Mouse (Mus musculus) cerebellum, adult 8-10 months (tissue): Measurements from ENCODE around the gene Eps8.
"Not testable (repeated sequence)": the region's sequence is repeated elsewhere in the genome, so short reads cannot be mapped to it uniquely, and the experiment has no call there.

Experiments used
- DNase-seq: peaks from one replicate; pipeline ENCODE4 v3.0.0; 2022

The Eps8 gene

GRCm38 (mm10) chr6:137469541-137469940 lies 185.1 kb downstream of the Eps8 start:
- DNase-seq = no peak

GRCm38 (mm10) chr6:137467696-137468095 lies 187.0 kb downstream of the Eps8 start:
- DNase-seq = no peak

- DNase-seq = no peak
These were observed 188.4 kb downstream of the Eps8 start for GRCm38 (mm10) chr6:137466256-137466655.

GRCm38 (mm10) chr6:137465253-137465652 lies 189.4 kb downstream of the Eps8 start:
- peak; percentile 88 for DNase-seq

DNA sequence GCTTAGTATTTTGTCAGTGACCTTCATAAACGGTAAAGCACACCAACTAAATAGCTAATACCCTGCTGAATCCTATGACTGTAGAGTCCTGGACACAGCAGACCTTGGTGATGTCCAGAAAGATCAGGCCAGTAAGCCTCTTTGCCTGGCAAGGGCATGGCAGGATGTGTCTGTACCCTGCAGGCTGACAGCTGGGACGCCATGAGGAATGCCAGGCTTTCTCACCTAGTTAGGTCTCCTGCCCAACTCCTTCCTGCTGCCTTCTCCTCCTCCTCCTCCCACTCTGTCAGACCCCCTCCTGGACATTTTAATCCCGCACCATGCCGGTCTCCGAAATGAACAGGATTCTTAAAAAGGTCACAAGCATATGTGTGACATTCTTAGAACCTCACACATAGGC lies 190.9 kb downstream of the Eps8 start:
- no peak for DNase-seq

DNA sequence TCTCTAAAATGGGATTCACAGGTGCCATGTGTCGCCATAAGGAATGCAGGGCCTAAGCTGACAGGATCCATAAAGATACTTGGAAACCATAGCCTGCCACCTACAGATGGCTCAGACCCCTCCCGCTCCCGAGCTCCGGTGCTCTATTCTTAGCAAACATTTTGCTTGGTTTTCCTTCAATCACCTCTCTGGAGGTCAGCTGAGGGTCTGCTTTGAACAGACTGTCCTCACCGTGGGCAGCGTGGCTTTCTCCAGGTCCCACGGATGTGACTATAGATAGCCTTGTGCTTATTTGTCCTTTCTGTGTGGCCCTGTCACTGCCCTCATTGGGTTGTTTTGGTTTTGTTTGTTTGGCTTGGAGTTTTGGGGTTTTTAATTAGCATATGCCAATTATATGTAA lies 196.5 kb downstream of the Eps8 start:
- DNase-seq = no peak

DNA sequence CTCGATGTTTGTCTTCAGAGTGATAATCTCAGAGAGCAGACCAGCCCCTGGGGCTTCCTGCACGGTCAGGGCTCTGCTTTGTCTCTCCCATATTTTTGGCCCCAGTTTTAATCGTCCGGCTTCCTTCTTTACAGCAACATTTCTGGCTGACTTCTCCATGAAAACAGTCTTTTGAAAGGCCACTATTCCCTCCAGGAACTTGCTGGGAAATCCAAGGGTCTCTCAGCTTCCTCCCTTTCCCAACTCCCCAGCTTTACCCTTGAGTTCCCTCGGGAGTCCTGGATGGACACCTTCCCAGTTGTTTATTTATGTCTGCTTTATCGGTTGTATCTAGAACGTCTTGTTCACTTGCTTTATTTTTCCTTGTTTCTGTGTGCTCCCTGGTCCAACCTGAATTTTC lies 197.5 kb downstream of the Eps8 start:
- no peak for DNase-seq

- no peak for DNase-seq
These were observed 198.6 kb downstream of the Eps8 start for GRCm38 (mm10) chr6:137456064-137456463.

DNA sequence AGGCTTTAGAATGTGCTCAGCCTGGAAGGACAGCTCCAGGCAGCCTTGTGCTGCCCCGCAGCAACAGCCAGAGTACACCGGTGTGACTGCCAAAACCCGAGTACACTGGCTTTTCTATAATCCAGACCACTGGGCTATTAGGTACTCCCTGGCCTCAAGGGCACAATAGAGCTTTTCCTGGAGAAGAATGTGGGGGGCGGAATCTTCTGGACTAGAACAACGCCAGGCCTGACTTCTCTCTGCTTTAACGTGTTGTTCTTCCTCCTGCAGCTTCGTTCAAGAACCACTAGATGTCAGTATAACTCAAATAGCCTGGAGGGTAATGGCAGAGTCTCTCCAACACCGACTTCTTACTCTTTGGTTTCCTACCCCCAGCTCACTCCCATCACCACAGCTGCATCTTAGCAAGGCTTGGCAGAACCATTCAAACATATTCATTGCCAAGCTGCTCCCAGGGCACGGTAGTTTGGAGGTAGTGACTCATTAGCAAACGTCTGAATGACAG lies 199.1 kb downstream of the Eps8 start:
- peak; percentile 32 for DNase-seq

GRCm38 (mm10) chr6:137446116-137446515 lies 208.6 kb downstream of the Eps8 start:
- not testable (repeated sequence) for DNase-seq

DNA sequence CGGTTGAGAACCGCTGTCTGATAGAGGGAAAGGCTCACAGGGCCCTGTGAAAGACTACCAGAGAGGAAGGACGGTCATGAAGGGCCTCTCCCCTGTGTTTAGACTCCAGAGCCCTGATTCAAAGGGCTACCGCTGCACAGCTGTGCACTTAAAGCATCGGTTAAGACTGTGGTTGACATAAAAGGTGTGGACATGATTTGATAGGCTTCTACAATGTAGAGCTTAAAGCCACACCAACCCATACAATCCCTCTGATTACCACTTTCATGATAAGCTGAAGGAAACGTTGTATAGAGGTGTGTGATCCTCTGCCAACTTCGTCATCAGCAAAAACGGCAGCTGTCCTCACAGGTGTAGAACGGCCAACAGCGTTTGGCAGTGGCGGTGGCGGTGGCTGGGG lies 211.6 kb downstream of the Eps8 start:
- no peak for DNase-seq

DNA sequence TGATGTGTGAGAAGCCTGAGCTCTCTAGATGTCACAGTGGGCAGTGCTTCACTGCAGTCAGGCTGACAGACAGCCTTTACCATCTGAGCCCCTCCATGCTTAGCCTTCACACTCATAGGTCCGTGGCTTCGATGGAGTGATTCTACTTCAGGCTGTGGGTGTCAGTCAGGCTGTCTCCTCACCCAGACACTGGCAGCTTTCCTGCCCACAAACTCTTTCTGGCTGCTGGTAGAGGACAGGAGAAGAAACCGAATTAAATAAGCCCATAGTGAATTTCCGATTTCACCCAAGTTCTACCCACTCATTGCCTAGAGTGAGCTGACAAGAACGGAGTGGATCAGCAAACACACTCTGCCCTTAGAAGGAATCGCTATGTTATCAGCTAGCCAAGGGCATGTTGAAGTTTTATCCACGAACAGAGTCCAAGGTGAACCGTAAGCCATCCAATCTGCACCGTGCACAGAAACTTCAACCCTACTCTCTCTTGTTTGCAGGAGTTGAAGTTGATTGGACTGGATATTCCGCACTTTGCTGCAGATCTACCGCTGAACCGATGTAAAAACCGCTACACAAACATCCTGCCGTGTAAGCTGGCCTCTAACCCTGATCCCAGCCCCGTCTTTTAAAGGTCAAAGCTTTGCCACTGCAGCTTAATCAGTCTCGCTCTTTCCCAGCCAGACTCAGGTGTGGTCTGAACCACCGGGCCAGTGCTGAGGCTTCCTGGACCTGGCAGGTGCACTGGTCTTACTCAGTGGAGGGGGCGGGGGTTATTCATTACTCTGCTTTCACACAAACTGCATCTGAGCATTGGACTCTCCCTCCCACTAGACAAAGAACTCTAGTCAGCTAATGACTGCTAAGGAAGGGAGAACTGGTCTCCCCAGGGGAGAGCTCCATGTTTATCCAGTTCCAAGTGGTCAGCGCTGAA lies 213.9 kb downstream of the Eps8 start:
- DNase-seq = no peak

- no peak for DNase-seq
These were observed 216.6 kb downstream of the Eps8 start for GRCm38 (mm10) chr6:137437902-137438580.

GRCm38 (mm10) chr6:137437486-137437885 lies 217.2 kb downstream of the Eps8 start:
- DNase-seq = no peak

DNA sequence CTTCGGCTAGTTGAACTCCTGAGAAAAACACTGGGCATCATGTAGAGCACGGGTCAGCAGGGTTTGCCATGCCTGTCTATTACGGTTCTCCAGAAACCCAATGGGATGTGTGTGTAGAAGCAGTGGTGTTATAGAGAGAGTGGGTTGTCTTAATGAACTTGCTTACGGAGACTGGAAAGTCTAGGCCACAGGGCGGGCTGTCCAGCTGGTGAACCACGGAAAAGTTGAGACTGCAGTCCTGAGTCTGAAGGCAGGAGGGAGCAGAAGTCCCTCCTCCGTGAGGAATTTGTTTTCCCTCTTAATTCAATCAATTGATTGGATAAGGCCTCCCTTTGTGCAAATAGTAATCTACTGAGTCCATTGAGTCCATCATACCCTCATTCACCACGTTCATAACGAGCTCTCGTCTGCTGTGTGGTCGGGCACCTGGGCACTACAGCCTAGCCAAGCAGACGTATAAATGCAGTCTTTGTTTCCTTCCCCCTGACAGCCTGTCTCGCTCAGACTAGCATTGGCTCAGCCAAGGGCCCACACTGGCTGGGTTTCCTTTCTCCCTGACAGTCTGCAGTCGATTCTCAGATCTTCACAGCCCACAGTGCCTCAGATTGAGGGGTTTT lies 221.0 kb downstream of the Eps8 start:
- DNase-seq = no peak
